Mouse (Mus musculus) cortical plate, adult 2 months (tissue): ENCODE results near the gene Cdh12.

ENCODE experiments used
- CTCF ChIP-seq: fragments of 200-500 bp; IDR thresholded peaks from 2 replicates; pipeline ENCODE4 v1.5.1; 2011; ENCODE audit warnings: mild to moderate bottlenecking, control low read depth, low read length; ENCODE audit not compliant: insufficient read depth; ENCODE audit errors: extremely low read depth
- POLR2A ChIP-seq: fragments of 200-500 bp; IDR thresholded peaks from 2 replicates; pipeline ENCODE4 v1.6.1; 2011; ENCODE audit warnings: mild to moderate bottlenecking, low read length, control low read depth; ENCODE audit not compliant: insufficient read depth; ENCODE audit errors: extremely low read depth

DNA sequence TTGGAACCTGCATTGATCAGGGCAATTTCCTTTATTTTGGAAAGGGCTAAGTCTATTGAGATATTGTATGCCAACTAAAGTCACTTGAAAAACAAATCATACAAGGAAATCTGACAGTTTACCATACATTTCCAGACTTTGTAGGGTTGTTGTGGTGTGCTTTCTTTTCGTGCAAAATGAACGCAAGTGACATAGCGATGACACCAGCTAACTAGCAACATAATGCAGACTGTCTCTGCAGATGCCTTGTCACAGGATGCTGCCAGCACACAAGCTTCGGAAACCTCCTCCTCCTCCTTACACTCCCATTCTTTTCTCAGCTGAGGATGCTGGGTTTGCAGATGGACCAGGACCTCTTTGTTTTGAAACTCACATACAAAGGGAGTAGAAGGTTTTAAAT is 731.1 kb downstream of the Cdh12 start:
- no peak for TF ChIP-seq POLR2A
- TF ChIP-seq CTCF, result no peak
